In genomic region chr11:69628286-69628685, GRCm38 (mm10) we compare ENCODE assay signal across 9 mouse cellular contexts. TPM values are rescaled to one million over a fixed set of nuclear protein-coding genes. Genes with fewer than 3 reads are reported as not detected.
DNase-seq lines count a peak whose midpoint lies in the region; ATAC-seq and TF ChIP-seq lines count a peak whose summit lies in the region.
"Had no signal": no experiment of that assay in that cellular context is flagged by ENCODE, and none has a peak within 500 bp of the region (broad histone marks: within the 10 kb centered on the region; RNA-seq: fewer than 3 reads in every experiment).

No protein-coding gene starts in this region.

- peak; percentile 95 for TF ChIP-seq CTCF in hindbrain, postnatal 0 days (IDR thresholded peaks at IDR 0.05; ENCODE audit: low read depth)

- no peak overlapping the region for H3K27ac ChIP-seq in midbrain, embryonic 10.5 days (replicated peaks)
- no peak overlapping the region for H3K27ac ChIP-seq in midbrain, embryonic 16.5 days (ENCODE audit: low read length)
- H3K27ac ChIP-seq in hindbrain, postnatal 0 days, result no peak overlapping the region
- H3K27ac ChIP-seq in limb, embryonic 11.5 days (replicated peaks; ENCODE audit: low read depth, low read length), result no peak overlapping the region

- no peaks in the 10 kb centered on the region for H3K36me3 ChIP-seq in midbrain, embryonic 10.5 days
- no peaks in the 10 kb centered on the region for H3K36me3 ChIP-seq in midbrain, embryonic 16.5 days (ENCODE audit: control insufficient read depth, insufficient read depth, low read length)
- H3K36me3 ChIP-seq in hindbrain, postnatal 0 days (ENCODE audit: insufficient read depth, low read length), result no peaks in the 10 kb centered on the region
- no peaks in the 10 kb centered on the region for H3K36me3 ChIP-seq in limb, embryonic 11.5 days (ENCODE audit: control insufficient read depth, insufficient read depth, low read length)

- no peak overlapping the region for H3K4me2 ChIP-seq in midbrain, embryonic 16.5 days (ENCODE audit: low read length)
- H3K4me2 ChIP-seq in hindbrain, postnatal 0 days (ENCODE audit: low read depth, low read length), result no peak overlapping the region
- H3K4me2 ChIP-seq in limb, embryonic 11.5 days (ENCODE audit: low read depth, severe bottlenecking), result no peak overlapping the region

- H3K9me3 ChIP-seq in midbrain, embryonic 10.5 days (replicated peaks), result no peaks in the 10 kb centered on the region
- H3K9me3 ChIP-seq in midbrain, embryonic 16.5 days (replicated peaks; ENCODE audit: control insufficient read depth, low read length, poor library complexity, severe bottlenecking), result no peaks in the 10 kb centered on the region
- no peaks in the 10 kb centered on the region for H3K9me3 ChIP-seq in hindbrain, postnatal 0 days (ENCODE audit: low read length)
- no peaks in the 10 kb centered on the region for H3K9me3 ChIP-seq in limb, embryonic 11.5 days (ENCODE audit: control insufficient read depth, low read length)

- H3K27me3 ChIP-seq in midbrain, embryonic 10.5 days (ENCODE audit: low read depth, poor library complexity, severe bottlenecking), result no peaks in the 10 kb centered on the region
- H3K27me3 ChIP-seq in midbrain, embryonic 16.5 days (ENCODE audit: control insufficient read depth, insufficient read depth, low read depth, low read length), result no peaks in the 10 kb centered on the region
- no peaks in the 10 kb centered on the region for H3K27me3 ChIP-seq in hindbrain, postnatal 0 days (ENCODE audit: insufficient read depth, low read length)
- no peaks in the 10 kb centered on the region for H3K27me3 ChIP-seq in limb, embryonic 11.5 days (ENCODE audit: control insufficient read depth, insufficient read depth, low read length)

- no peak for ATAC-seq in midbrain, embryonic 16.5 days
- ATAC-seq in hindbrain, postnatal 0 days, result no peak
- no peak for ATAC-seq in limb, embryonic 11.5 days (ENCODE audit: insufficient number of reproducible peaks, low FRiP score, low TSS enrichment, low read depth)

- no peak overlapping the region for H3K9ac ChIP-seq in midbrain, embryonic 16.5 days (ENCODE audit: low read depth, low read length)
- H3K9ac ChIP-seq in hindbrain, postnatal 0 days (replicated peaks; ENCODE audit: low read length), result no peak overlapping the region
- no peak overlapping the region for H3K9ac ChIP-seq in limb, embryonic 11.5 days (ENCODE audit: low read length)

- WGBS in midbrain, embryonic 10.5 days, result 40% methylated on average over 6 of the region's 6 CpGs
- 40% methylated on average over 6 of the region's 6 CpGs for WGBS in midbrain, embryonic 16.5 days
- 38% methylated on average over 6 of the region's 6 CpGs for WGBS in hindbrain, postnatal 0 days
- 33% methylated on average over 6 of the region's 6 CpGs for WGBS in limb, embryonic 11.5 days

- H3K4me1 ChIP-seq in midbrain, embryonic 10.5 days, result peaks cover 14% of the 10 kb centered on the region
- peaks cover 4% of the 10 kb centered on the region; the same call in 1 of the 2 replicates for H3K4me1 ChIP-seq in midbrain, embryonic 16.5 days (ENCODE audit: control insufficient read depth, insufficient read depth, low read length)
- H3K4me1 ChIP-seq in hindbrain, postnatal 0 days (ENCODE audit: insufficient read depth, low read length), result no peaks in the 10 kb centered on the region
- no peaks in the 10 kb centered on the region for H3K4me1 ChIP-seq in limb, embryonic 11.5 days (ENCODE audit: control insufficient read depth, insufficient read depth, low read length)

- DNase-seq in midbrain, embryonic 10.5 days (ENCODE audit: low spot score), result peak; percentile 83
- peak; percentile 79 for DNase-seq in adrenal gland, adult 2 months
- peak; percentile 89 for DNase-seq in embryo, embryonic 11 days
- DNase-seq in hindbrain, postnatal 0 days (ENCODE audit: low spot score), result peak; percentile 87
- peak; percentile 91 for DNase-seq in limb, embryonic 11.5 days (ENCODE audit: low spot score)
- DNase-seq in retina, embryonic 14.5 days (ENCODE audit: low spot score), result peak; percentile 90
- peak; percentile 85 for DNase-seq in thymus, postnatal 4 days

- H3K4me3 ChIP-seq in midbrain, embryonic 10.5 days, result no peak overlapping the region
- H3K4me3 ChIP-seq in midbrain, embryonic 16.5 days (ENCODE audit: low read depth, low read length), result no peak overlapping the region
- H3K4me3 ChIP-seq in hindbrain, postnatal 0 days (ENCODE audit: low read length), result no peak overlapping the region
- H3K4me3 ChIP-seq in limb, embryonic 11.5 days (ENCODE audit: low read depth, low read length), result no peak overlapping the region

RNA-seq across cellular contexts. Expression of gene Fxr2, which starts 4.5 kb away (rescaled TPM):
- polyA plus RNA-seq in midbrain, embryonic 10.5 days (2016; fragmentation: Nextera tagmentation; extraction: Ambion mirVana), result 36.2 and 39.1 TPM in 2 replicates
- polyA plus RNA-seq in midbrain, embryonic 16.5 days (2015; fragmentation: Nextera tagmentation; extraction: Ambion mirVana), result 33.3 and 37.3 TPM in 2 replicates
- total RNA-seq in adrenal gland, adult 2 months (2021), result 100 to 1,000 TPM in 1 of 2 experiments, 10 to 100 TPM in 1; 69.6 to 105 TPM
- 69.8 and 81.6 TPM in 2 replicates for polyA plus RNA-seq in adrenal gland, adult 2 months (2012; rRNA removed)
- total RNA-seq in hindbrain, postnatal 0 days (2014; rRNA removed), result 68.5 and 79.6 TPM in 2 replicates
- polyA plus RNA-seq in hindbrain, postnatal 0 days (2015; fragmentation: Nextera tagmentation; extraction: Ambion mirVana), result 23.3 and 28.8 TPM in 2 replicates
- 35.8 and 37.5 TPM in 2 replicates for polyA plus RNA-seq in limb, embryonic 11.5 days (2014; fragmentation: Nextera tagmentation; extraction: Ambion mirVana)

RNA-seq across cellular contexts. Expression of gene Sat2, which starts 6.5 kb away (rescaled TPM):
- polyA plus RNA-seq in midbrain, embryonic 10.5 days (2016; fragmentation: Nextera tagmentation; extraction: Ambion mirVana), result 16.1 and 20.6 TPM in 2 replicates
- polyA plus RNA-seq in midbrain, embryonic 16.5 days (2015; fragmentation: Nextera tagmentation; extraction: Ambion mirVana), result 23.8 and 27.1 TPM in 2 replicates
- 10 to 100 TPM in 1 of 2 experiments, 1 to 10 TPM in 1; 6.1 to 11.9 TPM for total RNA-seq in adrenal gland, adult 2 months (2021)
- 2.1 and 3.2 TPM in 2 replicates for polyA plus RNA-seq in adrenal gland, adult 2 months (2012; rRNA removed)
- total RNA-seq in hindbrain, postnatal 0 days (2014; rRNA removed), result 8.6 and 10.9 TPM in 2 replicates
- 35.4 and 41.4 TPM in 2 replicates for polyA plus RNA-seq in hindbrain, postnatal 0 days (2015; fragmentation: Nextera tagmentation; extraction: Ambion mirVana)
- polyA plus RNA-seq in limb, embryonic 11.5 days (2014; fragmentation: Nextera tagmentation; extraction: Ambion mirVana), result 14.7 and 16.2 TPM in 2 replicates

RNA-seq across cellular contexts. Expression of gene Shbg, which starts 10.6 kb away (rescaled TPM):
- not detected in 2 replicates for polyA plus RNA-seq in midbrain, embryonic 10.5 days (2016; fragmentation: Nextera tagmentation; extraction: Ambion mirVana)
- polyA plus RNA-seq in midbrain, embryonic 16.5 days (2015; fragmentation: Nextera tagmentation; extraction: Ambion mirVana), result not detected in 2 replicates
- total RNA-seq in adrenal gland, adult 2 months (2021), result not detected
- polyA plus RNA-seq in adrenal gland, adult 2 months (2012; rRNA removed), result not detected in 2 replicates
- total RNA-seq in hindbrain, postnatal 0 days (2014; rRNA removed), result 0.40 TPM in 1 of 2 replicates, not detected in the other
- polyA plus RNA-seq in hindbrain, postnatal 0 days (2015; fragmentation: Nextera tagmentation; extraction: Ambion mirVana), result not detected in 2 replicates
- not detected in 2 replicates for polyA plus RNA-seq in limb, embryonic 11.5 days (2014; fragmentation: Nextera tagmentation; extraction: Ambion mirVana)
- polyA plus RNA-seq: gonadal fat pad, adult 2 months had no signal

RNA-seq across cellular contexts. Expression of gene Atp1b2, which starts 22.5 kb away (rescaled TPM):
- polyA plus RNA-seq in midbrain, embryonic 10.5 days (2016; fragmentation: Nextera tagmentation; extraction: Ambion mirVana), result 6.0 and 8.6 TPM in 2 replicates
- polyA plus RNA-seq in midbrain, embryonic 16.5 days (2015; fragmentation: Nextera tagmentation; extraction: Ambion mirVana), result 65.8 and 95.2 TPM in 2 replicates
- total RNA-seq in adrenal gland, adult 2 months (2021), result 10 to 100 TPM; 34.9 to 40.2 TPM
- 28.3 and 31.5 TPM in 2 replicates for polyA plus RNA-seq in adrenal gland, adult 2 months (2012; rRNA removed)
- 185 and 210 TPM in 2 replicates for total RNA-seq in hindbrain, postnatal 0 days (2014; rRNA removed)
- 145 and 157 TPM in 2 replicates for polyA plus RNA-seq in hindbrain, postnatal 0 days (2015; fragmentation: Nextera tagmentation; extraction: Ambion mirVana)
- 4.5 and 4.9 TPM in 2 replicates for polyA plus RNA-seq in limb, embryonic 11.5 days (2014; fragmentation: Nextera tagmentation; extraction: Ambion mirVana)

RNA-seq across cellular contexts. Expression of gene Sox15, which starts 26.8 kb away (rescaled TPM):
- 0.16 TPM in 1 of 2 replicates, not detected in the other for polyA plus RNA-seq in midbrain, embryonic 10.5 days (2016; fragmentation: Nextera tagmentation; extraction: Ambion mirVana)
- not detected in 2 replicates for polyA plus RNA-seq in midbrain, embryonic 16.5 days (2015; fragmentation: Nextera tagmentation; extraction: Ambion mirVana)
- total RNA-seq in adrenal gland, adult 2 months (2021), result not detected
- polyA plus RNA-seq in adrenal gland, adult 2 months (2012; rRNA removed), result 0.24 TPM in 1 of 2 replicates, not detected in the other
- not detected in 2 replicates for total RNA-seq in hindbrain, postnatal 0 days (2014; rRNA removed)
- polyA plus RNA-seq in hindbrain, postnatal 0 days (2015; fragmentation: Nextera tagmentation; extraction: Ambion mirVana), result 0.35 and 0.40 TPM in 2 replicates
- 0.17 TPM in 1 of 2 replicates, not detected in the other for polyA plus RNA-seq in limb, embryonic 11.5 days (2014; fragmentation: Nextera tagmentation; extraction: Ambion mirVana)
